Mouse (Mus musculus) c-Kit-negative CD71-positive TER-119-positive erythroid progenitor cells, embryonic 14.5 days (primary cell): ENCODE measurements around the gene Ppp1r12b.

Experiments used
- DNase-seq: peaks from one replicate; pipeline ENCODE4 v3.0.0-alpha.2; 2013; ENCODE audit warnings: low read depth, low spot score

Ppp1r12b gene

GRCm38 (mm10) chr1:134955637-134956176, at the start of gene Ppp1r12b:
Gene Ppp1r12b, minus strand, starts transcription at chr1:134955942.
- DNase-seq: peak; percentile 80

GRCm38 (mm10) chr1:135003346-135003745, 47.6 kb upstream of the Ppp1r12b start:
- DNase-seq: no peak

- DNase-seq: no peak
Measured at GRCm38 (mm10) chr1:135000527-135000926, 44.8 kb upstream of the Ppp1r12b start.

DNA sequence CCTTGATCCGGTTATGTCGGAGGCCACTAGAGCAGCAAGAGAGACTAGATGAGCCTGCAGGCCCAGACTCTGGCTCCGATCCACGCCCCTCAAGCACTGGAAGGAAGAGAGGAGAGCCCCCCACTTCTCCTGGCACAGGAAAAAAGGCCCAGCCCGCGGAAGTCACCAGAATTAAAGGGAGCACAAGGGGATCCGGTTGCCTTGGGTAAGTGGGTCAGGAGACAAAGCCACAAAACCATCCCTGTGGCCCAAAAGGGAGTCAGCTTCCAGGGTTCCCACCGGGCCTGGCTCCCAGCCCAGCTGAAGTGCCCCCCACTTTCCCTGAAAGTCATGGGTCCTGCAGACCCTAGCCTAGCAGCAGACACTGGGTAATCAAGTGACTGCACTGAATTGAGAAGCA, 42.5 kb upstream of the Ppp1r12b start:
- no peak for DNase-seq

- no peak for DNase-seq
Measured at GRCm38 (mm10) chr1:134997568-134997967, 41.8 kb upstream of the Ppp1r12b start.

DNA sequence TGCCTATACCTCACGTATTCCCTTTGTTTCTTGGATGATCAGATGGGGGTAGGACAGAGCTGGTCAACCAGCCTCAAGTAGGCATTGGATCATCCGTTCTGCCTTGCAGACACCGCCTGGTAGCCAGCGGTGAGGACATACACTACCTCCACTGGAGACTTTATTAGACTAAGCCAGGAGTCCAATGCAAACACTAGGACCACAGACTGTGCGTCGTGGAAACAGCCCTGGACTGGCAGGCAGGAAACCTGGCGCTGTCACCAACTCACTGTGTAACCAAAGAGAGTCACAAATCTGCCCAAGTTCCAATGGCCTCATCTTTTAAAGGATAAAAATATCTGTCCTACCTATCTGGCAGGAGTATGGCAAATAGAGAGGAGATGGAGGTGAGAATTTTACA, 40.7 kb upstream of the Ppp1r12b start:
- no peak for DNase-seq

DNA sequence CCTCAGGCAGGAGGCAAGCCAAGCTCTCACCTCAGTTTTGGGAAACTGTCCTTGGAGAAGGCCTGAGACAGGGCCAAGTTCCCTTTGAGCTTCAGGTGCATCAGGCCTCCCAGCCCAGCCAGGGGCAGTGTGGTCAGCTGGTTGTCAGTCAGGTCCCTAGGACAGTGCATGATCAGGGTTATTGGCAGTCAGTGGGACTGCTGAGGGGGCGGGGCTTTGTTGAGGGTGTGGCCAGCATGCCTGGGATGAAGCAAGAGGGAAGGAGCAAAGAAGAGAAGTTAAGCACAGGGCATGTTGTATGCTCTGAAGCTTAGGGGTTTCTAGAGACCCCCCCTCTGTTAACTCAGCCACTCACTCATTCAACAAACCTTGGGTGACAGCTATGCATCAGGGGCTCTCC, 40.2 kb upstream of the Ppp1r12b start:
- no peak for DNase-seq

DNA sequence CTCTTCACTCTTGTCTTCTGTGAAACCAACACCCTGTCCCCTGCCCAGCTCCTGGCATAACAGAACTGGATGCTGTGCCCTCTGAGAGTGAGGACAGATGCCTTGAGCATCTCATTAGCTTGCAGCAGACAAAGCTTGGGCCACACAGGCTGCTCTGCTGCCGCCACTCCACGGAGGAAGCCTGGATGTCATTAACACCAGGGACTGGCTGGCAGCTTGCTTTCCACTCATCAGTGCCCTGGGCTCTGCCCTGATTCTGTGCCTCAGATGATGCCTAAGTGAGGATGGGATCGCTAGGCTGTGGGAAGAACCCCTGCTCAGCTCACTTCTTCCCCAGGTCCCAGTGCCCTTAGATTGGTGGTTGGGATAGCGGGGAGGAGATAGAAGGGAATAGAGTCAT, 39.7 kb upstream of the Ppp1r12b start:
- no peak for DNase-seq

- no peak for DNase-seq
Measured at GRCm38 (mm10) chr1:134994739-134995138, 39.0 kb upstream of the Ppp1r12b start.

DNA sequence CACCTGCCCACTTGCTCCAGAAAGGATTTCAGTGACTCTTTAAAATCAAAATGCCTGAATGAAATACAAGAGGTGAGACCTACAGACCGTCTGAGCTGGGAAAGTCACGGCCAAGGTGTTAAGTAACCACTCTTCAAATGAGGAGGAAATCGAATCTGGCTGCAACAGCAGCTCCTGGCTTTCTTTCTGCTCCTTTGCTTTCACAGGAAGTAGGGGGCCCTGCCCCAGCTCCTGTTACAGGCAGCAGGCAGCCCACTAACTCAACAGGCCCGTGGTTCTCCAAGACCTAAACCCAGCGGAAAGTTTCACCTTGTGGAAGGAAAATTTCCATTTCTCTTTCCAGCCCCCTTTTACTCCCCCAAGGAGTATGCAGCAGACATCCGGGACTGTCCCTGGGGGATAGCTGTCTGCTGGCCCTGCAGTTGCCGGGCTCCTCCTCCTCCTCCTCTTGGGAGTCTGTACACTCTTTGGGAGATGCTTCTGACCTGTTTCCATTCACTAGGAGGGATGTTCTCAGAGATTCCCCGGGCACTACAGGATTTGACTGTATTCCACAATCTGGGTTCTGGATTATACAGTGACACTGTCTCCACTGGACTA, 36.4 kb upstream of the Ppp1r12b start:
- DNase-seq: no peak

- peak; percentile 40 for DNase-seq
Measured at GRCm38 (mm10) chr1:134989372-134989771, 33.6 kb upstream of the Ppp1r12b start.

DNA sequence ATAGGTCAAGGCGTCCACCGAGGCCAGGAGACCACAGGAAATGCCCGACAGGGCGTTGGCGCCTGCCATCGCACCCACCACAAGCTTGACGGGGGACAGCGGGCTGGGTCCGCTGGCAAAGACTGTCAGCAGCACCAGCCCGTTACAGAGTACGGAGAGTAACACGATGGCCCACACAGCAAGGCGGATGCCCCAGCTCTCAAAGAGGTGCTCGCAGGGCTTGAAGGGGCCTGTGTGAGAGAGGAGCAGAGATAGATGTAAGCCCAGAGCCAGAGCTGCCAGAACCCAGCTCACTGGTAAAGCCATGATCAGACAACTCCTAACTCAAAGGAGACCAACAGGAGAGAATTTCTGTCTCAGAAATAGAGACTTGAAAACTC, 32.2 kb upstream of the Ppp1r12b start:
- no peak for DNase-seq

GRCm38 (mm10) chr1:134987173-134987961, 31.6 kb upstream of the Ppp1r12b start:
- no peak for DNase-seq

DNA sequence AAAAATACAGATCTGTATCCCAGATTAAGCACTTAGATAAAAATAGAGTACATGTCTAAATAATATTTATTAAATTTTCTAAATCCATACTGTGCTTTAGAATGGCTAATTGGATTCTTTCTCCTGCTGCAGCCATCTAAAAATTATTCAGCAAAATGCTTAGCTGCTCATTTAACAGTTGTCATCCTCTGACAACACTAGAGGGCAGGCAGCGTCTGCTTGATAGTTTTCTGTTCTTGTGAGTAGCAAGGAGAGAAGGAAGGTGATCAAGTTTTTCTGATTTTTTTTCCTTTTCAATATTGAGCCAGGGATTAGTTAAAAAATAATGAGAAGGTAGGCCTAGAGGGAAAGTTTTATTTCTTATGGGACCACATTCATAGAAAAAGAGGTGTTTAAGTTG, 17.2 kb upstream of the Ppp1r12b start:
- no peak for DNase-seq

- DNase-seq: no peak
Measured at GRCm38 (mm10) chr1:134965430-134965829, 9.7 kb upstream of the Ppp1r12b start.

DNA sequence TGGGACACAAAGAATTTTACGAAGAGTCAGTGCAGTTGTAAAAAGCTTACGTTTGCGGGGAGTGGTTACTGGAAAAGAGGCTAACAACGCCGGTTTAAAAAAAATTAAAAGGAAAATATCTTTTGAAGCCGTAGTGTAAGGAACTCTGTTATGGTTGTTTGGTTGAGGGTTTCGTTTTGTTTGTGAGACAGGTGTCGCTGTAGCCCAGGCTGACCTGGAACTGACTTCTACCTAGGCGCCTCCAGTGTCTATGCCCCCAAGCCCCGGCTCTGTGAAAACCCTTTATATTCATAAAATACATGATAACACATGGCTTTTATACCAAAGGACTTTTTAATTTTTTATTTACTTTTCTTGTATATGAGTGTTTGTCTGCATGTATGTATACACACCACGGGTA, 7.1 kb upstream of the Ppp1r12b start:
- no peak for DNase-seq

GRCm38 (mm10) chr1:134962053-134962803, 6.5 kb upstream of the Ppp1r12b start, which contains the start of gene Ube2t:
Gene Ube2t, plus strand, starts transcription at chr1:134962565.
- peak; percentile 90 for DNase-seq

GRCm38 (mm10) chr1:134960634-134961033, 4.9 kb upstream of the Ppp1r12b start:
- DNase-seq: no peak

GRCm38 (mm10) chr1:134955050-134955636, 599 bp downstream of the Ppp1r12b start:
- DNase-seq: no peak

DNA sequence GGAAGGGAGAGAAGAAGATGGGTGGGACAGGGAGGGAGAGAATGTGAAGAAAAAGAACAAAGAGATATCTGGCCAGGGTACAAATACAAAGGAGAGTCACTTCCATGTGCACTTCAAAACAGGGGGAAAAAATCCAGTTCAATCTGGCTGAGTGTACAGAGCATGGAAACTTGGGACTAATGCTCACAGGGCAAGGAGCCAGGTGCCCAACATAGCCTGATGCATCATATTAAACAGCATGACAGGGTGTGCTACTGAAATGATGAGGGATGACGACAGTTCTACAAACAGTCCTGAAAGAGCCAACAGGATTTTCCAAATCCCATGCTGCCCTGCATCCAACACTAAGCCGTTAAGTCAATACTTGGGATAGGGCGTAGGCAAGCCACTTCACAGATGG, 5.8 kb downstream of the Ppp1r12b start:
- DNase-seq: no peak

- DNase-seq: no peak
Measured at GRCm38 (mm10) chr1:134947590-134947989, 8.2 kb downstream of the Ppp1r12b start.

- DNase-seq: no peak
Measured at GRCm38 (mm10) chr1:134942898-134943297, 12.8 kb downstream of the Ppp1r12b start.
